Mouse (Mus musculus): ENCODE results near the gene Hmga2. TPM values are rescaled to one million over a fixed set of nuclear protein-coding genes. Genes with fewer than 3 reads are reported as not detected.
"Not testable (repeated sequence)": the region's sequence is repeated elsewhere in the genome, so short reads cannot be mapped to it uniquely, and the experiment has no call there.

Hmga2 gene
- polyA plus RNA-seq, 1 experiment from 2014 or later = 48.2 TPM

- no peaks in the 10 kb centered on the region for H3K27me3 ChIP-seq (replicated peaks; ENCODE audit: control insufficient read depth, insufficient read depth, low read length)
- peak overlapping the region; percentile 59 for H3K9ac ChIP-seq (ENCODE audit: low read depth, low read length)
- peak overlapping the region; percentile 24 for H3K4me2 ChIP-seq
- DNase-seq (ENCODE audit: low spot score) (no peak), ATAC-seq (replicated peaks; ENCODE audit: low FRiP score) (peak; percentile 68)
- H3K4me3 ChIP-seq (ENCODE audit: low read depth, low read length) = peak overlapping the region; percentile 52
- peaks cover 2% of the 10 kb centered on the region for H3K36me3 ChIP-seq (ENCODE audit: control insufficient read depth, insufficient read depth, low read length)
- no peaks in the 10 kb centered on the region for H3K9me3 ChIP-seq (ENCODE audit: control insufficient read depth, low read length)
- H3K27ac ChIP-seq (ENCODE audit: low read depth, low read length) = peak overlapping the region; percentile 42; the same call in 1 of the 2 replicates
- 55% methylated on average over 20 of the region's 20 CpGs for WGBS
- peaks cover 19% of the 10 kb centered on the region for H3K4me1 ChIP-seq (replicated peaks; ENCODE audit: control insufficient read depth, insufficient read depth, low read length)
Observed at GRCm38 (mm10) chr10:120363983-120364582, 112.2 kb downstream of the Hmga2 start.

GRCm38 (mm10) chr10:120363298-120363982 is 112.8 kb downstream of the Hmga2 start:
- WGBS = 58% methylated on average over 8 of the region's 11 CpGs
- not testable (repeated sequence) for DNase-seq (ENCODE audit: low spot score); H3K36me3 ChIP-seq (ENCODE audit: control insufficient read depth, insufficient read depth, low read length); H3K4me3 ChIP-seq (ENCODE audit: low read depth, low read length); H3K27ac ChIP-seq (ENCODE audit: low read depth, low read length); H3K9ac ChIP-seq (ENCODE audit: low read depth, low read length); H3K9me3 ChIP-seq (ENCODE audit: control insufficient read depth, low read length); H3K27me3 ChIP-seq (replicated peaks; ENCODE audit: control insufficient read depth, insufficient read depth, low read length)
- peak; percentile 39; the same call in 1 of the 2 replicates for ATAC-seq (replicated peaks; ENCODE audit: low FRiP score)
- Histone ChIP-seq H3K4me1 (replicated peaks; ENCODE audit: control insufficient read depth, insufficient read depth, low read length) (peaks cover 19% of the 10 kb centered on the region), H3K4me2 (peak overlapping the region; percentile 27; the same call in 1 of the 2 replicates)

DNA sequence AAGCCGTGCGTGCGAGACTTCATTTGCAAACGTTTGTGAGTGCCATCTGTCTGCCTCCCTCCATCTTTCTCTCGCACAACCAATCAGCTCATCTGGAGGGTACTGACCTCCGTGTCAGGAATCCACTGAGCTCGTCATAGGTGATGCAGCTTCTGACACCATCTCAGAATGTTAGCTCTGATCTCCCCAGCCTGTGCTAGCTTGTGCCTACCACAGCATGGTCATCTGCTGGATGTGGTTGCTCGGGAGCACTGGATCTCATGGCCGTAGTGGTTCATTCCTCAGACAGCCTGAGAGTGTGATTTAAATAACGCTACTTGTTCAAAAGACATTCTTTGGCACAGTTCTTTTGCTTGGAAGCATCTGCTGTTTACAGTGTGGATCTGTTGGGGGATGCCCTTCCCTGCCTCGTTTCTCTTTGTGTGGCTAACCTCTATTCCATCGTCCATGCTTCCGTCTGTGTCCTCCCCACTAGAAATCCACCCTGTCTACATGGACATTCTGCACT is 121.7 kb downstream of the Hmga2 start:
- Histone ChIP-seq H3K36me3 (ENCODE audit: control insufficient read depth, insufficient read depth, low read length) (no peaks in the 10 kb centered on the region), H3K9ac (ENCODE audit: low read depth, low read length) (no peak overlapping the region), H3K4me1 (replicated peaks; ENCODE audit: control insufficient read depth, insufficient read depth, low read length) (no peaks in the 10 kb centered on the region), H3K4me3 (ENCODE audit: low read depth, low read length) (no peak overlapping the region), H3K27me3 (replicated peaks; ENCODE audit: control insufficient read depth, insufficient read depth, low read length) (no peaks in the 10 kb centered on the region), H3K9me3 (ENCODE audit: control insufficient read depth, low read length) (no peaks in the 10 kb centered on the region), H3K27ac (ENCODE audit: low read depth, low read length) (no peak overlapping the region), H3K4me2 (no peak overlapping the region)
- 75% methylated on average over 13 of the region's 13 CpGs for WGBS
- DNase-seq (ENCODE audit: low spot score) = no peak
- no peak for ATAC-seq (replicated peaks; ENCODE audit: low FRiP score)

DNA sequence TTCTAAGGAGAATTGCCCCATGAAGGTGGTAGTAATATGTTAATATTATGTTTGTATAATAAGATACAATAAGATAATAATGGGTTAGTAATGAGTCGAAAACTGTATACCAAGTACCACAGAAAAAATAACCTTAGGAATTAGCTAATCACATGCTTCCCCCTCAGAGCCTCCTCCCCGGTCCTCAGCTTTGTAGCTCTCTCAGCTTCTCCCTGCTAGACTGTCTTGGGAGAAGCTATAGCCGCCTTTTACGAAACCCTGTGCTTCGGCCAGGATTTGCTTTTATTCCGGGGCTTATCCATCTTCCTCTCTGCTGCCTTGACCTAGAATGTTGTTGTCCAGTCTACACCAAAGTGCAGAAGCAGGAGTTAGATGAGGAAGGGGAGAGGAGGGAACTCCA is 130.9 kb downstream of the Hmga2 start:
- Histone ChIP-seq H3K4me1 (replicated peaks; ENCODE audit: control insufficient read depth, insufficient read depth, low read length) (no peaks in the 10 kb centered on the region), H3K27ac (ENCODE audit: low read depth, low read length) (no peak overlapping the region), H3K4me2 (no peak overlapping the region), H3K36me3 (ENCODE audit: control insufficient read depth, insufficient read depth, low read length) (no peaks in the 10 kb centered on the region), H3K27me3 (replicated peaks; ENCODE audit: control insufficient read depth, insufficient read depth, low read length) (no peaks in the 10 kb centered on the region), H3K9ac (ENCODE audit: low read depth, low read length) (no peak overlapping the region), H3K9me3 (ENCODE audit: control insufficient read depth, low read length) (no peaks in the 10 kb centered on the region), H3K4me3 (ENCODE audit: low read depth, low read length) (no peak overlapping the region)
- ATAC-seq (replicated peaks; ENCODE audit: low FRiP score) = no peak
- no peak for DNase-seq (ENCODE audit: low spot score)
- 88% methylated on average over 6 of the region's 6 CpGs for WGBS

DNA sequence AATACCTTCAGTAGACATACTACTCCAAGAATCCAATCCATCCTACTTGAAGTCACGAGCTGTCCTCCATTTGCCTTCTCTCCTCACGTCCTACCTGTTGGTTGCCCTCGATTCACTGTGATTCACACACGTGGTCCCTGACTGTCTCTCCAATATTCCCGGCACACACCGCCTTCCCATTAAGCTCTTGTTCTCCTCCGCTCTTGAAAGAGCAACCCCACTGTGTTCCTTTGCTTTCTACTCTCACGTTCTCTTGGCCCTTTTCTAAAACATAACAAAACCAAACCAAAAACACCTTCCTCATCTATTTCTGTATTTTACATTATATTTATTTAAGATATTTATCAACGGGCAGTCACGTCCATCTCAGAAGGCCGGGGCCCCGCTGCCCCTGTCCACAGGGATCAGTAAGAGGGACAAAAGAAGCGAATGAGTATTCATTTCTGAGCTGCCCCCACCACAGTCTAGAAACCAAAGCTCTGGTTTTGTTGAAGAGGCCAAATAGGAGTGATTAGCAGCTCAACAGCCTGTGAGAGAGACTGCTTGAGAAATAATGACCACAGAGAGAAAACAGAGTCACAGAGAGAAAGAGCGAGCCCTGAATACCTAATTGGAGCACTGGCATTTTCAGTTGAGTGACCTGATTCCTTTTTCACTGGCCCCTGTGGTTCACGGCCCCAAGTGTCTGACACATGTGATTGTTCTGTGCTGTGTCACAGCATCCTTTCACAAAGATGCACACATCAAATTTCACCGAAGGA is 131.5 kb downstream of the Hmga2 start:
- no peaks in the 10 kb centered on the region for H3K9me3 ChIP-seq (ENCODE audit: control insufficient read depth, low read length)
- no peaks in the 10 kb centered on the region for H3K36me3 ChIP-seq (ENCODE audit: control insufficient read depth, insufficient read depth, low read length)
- no peak for DNase-seq (ENCODE audit: low spot score)
- no peak overlapping the region for H3K4me2 ChIP-seq
- no peak overlapping the region for H3K4me3 ChIP-seq (ENCODE audit: low read depth, low read length)
- H3K9ac ChIP-seq (ENCODE audit: low read depth, low read length) = no peak overlapping the region
- H3K4me1 ChIP-seq (replicated peaks; ENCODE audit: control insufficient read depth, insufficient read depth, low read length) = no peaks in the 10 kb centered on the region
- no peaks in the 10 kb centered on the region for H3K27me3 ChIP-seq (replicated peaks; ENCODE audit: control insufficient read depth, insufficient read depth, low read length)
- no peak overlapping the region for H3K27ac ChIP-seq (ENCODE audit: low read depth, low read length)
- 87% methylated on average over 16 of the region's 16 CpGs for WGBS
- no peak for ATAC-seq (replicated peaks; ENCODE audit: low FRiP score)

DNA sequence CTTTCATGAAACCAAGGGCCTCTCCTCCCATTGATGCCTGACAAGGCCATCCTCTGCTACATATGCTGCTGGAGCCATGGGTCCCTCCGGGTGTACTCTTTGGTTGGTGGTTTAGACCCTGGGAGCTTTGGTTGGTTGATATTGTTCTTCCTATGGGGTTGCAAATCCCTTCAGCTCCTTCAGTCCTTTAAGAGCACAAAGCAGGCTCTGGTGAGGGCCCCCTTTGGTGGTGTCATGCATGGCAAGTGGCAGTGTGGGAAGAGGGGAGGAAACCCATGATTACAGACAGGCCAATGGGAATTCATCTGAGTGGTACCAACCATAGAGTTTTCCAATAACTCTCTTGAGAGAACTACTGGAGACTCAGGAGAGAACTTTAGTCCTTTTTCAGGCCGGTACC is 136.4 kb downstream of the Hmga2 start:
- H3K9ac ChIP-seq (ENCODE audit: low read depth, low read length); H3K4me2 ChIP-seq; H3K4me1 ChIP-seq (replicated peaks; ENCODE audit: control insufficient read depth, insufficient read depth, low read length); H3K27me3 ChIP-seq (replicated peaks; ENCODE audit: control insufficient read depth, insufficient read depth, low read length); H3K27ac ChIP-seq (ENCODE audit: low read depth, low read length); H3K36me3 ChIP-seq (ENCODE audit: control insufficient read depth, insufficient read depth, low read length); H3K9me3 ChIP-seq (ENCODE audit: control insufficient read depth, low read length); ATAC-seq (replicated peaks; ENCODE audit: low FRiP score); H3K4me3 ChIP-seq (ENCODE audit: low read depth, low read length); DNase-seq (ENCODE audit: low spot score): not testable (repeated sequence)
- 85% methylated on average over 2 of the region's 2 CpGs for WGBS

DNA sequence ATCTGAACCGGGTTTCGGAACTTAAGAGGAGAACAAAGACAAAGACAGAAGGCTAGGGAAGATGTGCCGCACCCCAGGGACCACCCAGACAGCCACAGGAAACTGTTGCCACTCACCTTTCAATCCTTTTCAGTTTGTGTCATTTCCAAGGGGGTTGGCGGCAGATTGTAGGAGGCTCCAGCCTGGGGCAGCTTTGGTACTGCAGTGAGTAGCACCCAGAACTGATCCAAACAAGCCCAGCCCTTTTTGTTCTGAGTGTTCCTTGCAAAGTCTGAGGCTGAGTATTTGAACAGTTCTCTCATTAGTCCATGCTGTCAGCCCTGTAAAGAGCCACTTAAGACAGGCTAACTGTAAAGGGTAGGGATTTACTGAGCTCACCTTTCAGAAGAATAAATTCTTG is 136.9 kb downstream of the Hmga2 start:
- Histone ChIP-seq H3K4me1 (replicated peaks; ENCODE audit: control insufficient read depth, insufficient read depth, low read length) (no peaks in the 10 kb centered on the region), H3K4me2 (no peak overlapping the region), H3K27ac (ENCODE audit: low read depth, low read length) (no peak overlapping the region), H3K9me3 (ENCODE audit: control insufficient read depth, low read length) (no peaks in the 10 kb centered on the region), H3K9ac (ENCODE audit: low read depth, low read length) (no peak overlapping the region), H3K36me3 (ENCODE audit: control insufficient read depth, insufficient read depth, low read length) (no peaks in the 10 kb centered on the region), H3K27me3 (replicated peaks; ENCODE audit: control insufficient read depth, insufficient read depth, low read length) (no peaks in the 10 kb centered on the region), H3K4me3 (ENCODE audit: low read depth, low read length) (no peak overlapping the region)
- WGBS = 64% methylated on average over 4 of the region's 4 CpGs
- DNase-seq (ENCODE audit: low spot score) (no peak), ATAC-seq (replicated peaks; ENCODE audit: low FRiP score) (no peak)

GRCm38 (mm10) chr10:120338841-120339240 is 137.4 kb downstream of the Hmga2 start:
- H3K36me3 ChIP-seq (ENCODE audit: control insufficient read depth, insufficient read depth, low read length) = no peaks in the 10 kb centered on the region
- H3K9me3 ChIP-seq (ENCODE audit: control insufficient read depth, low read length) = no peaks in the 10 kb centered on the region

More at GRCm38 (mm10) chr10:120338841-120339240, 137.4 kb downstream of the Hmga2 start:
- DNase-seq (ENCODE audit: low spot score) = no peak
- no peak overlapping the region for H3K4me2 ChIP-seq
- no peak for ATAC-seq (replicated peaks; ENCODE audit: low FRiP score)
- no peaks in the 10 kb centered on the region for H3K4me1 ChIP-seq (replicated peaks; ENCODE audit: control insufficient read depth, insufficient read depth, low read length)
- whole genome bisulfite sequencing = 74% methylated on average over 5 of the region's 5 CpGs
- H3K27me3 ChIP-seq (replicated peaks; ENCODE audit: control insufficient read depth, insufficient read depth, low read length) = no peaks in the 10 kb centered on the region
- H3K9ac ChIP-seq (ENCODE audit: low read depth, low read length) = no peak overlapping the region
- H3K4me3 ChIP-seq (ENCODE audit: low read depth, low read length) = no peak overlapping the region
- no peak overlapping the region for H3K27ac ChIP-seq (ENCODE audit: low read depth, low read length)
